Comparison of ENCODE assay signal across 8 mouse cellular contexts in the genomic region with DNA sequence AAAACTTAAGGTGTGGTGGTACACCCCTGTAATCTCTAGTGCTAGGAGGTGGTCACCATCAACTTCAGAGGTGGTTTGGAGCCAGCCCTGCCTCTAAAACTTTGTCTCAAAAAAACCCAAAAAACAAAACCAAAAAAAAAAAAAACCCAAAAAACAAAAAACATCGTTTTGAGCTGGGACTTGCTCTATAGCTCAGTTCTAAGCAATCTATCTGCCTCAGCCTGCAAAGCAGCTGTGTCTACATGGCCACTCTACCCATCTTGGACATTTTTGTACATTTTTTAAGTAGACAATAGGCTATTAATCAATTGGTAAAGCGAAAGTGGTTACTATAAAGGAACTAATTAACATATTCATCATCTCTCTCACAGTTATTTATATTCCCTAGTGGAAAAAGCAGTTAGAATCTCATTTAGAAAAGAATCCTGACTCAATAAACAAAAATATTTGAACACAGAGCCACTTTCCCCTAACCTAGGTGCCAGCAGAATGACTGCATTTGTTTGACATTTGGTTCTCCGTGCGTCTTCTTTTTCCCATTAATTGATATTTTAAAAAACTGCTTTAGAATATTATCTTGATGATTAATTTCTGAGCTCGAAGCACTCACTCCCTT. TPM values are rescaled to one million over a fixed set of nuclear protein-coding genes. Genes with fewer than 3 reads are reported as not detected.
DNase-seq lines count a peak whose midpoint lies in the region; ATAC-seq and TF ChIP-seq lines count a peak whose summit lies in the region.

No protein-coding gene starts in this region.

- H3K9ac ChIP-seq in heart, embryonic 13.5 days, result peak overlapping the region; percentile 88
- H3K9ac ChIP-seq in ES-E14 (ENCODE audit: insufficient read depth, low read depth, low read length, poor library complexity, severe bottlenecking), result peak overlapping the region; percentile 82
- H3K9ac ChIP-seq in forebrain, postnatal 0 days, result peak overlapping the region; percentile 48

- peak overlapping the region; percentile 90 for H3K27ac ChIP-seq in heart, embryonic 13.5 days (replicated peaks)
- H3K27ac ChIP-seq in ES-E14 (ENCODE audit: insufficient read depth, low read depth, low read length, poor library complexity, severe bottlenecking) (peak overlapping the region; percentile 61), macrophage (peak overlapping the region; percentile 69)
- H3K27ac ChIP-seq in forebrain, postnatal 0 days (ENCODE audit: low read depth, low read length), result peak overlapping the region; percentile 69

- H3K36me3 ChIP-seq in heart, embryonic 13.5 days, result no peaks in the 10 kb centered on the region
- H3K36me3 ChIP-seq in ES-E14 (ENCODE audit: control insufficient read depth, insufficient read depth, low read length, poor library complexity, severe bottlenecking), result no peaks in the 10 kb centered on the region
- H3K36me3 ChIP-seq in forebrain, postnatal 0 days (ENCODE audit: insufficient read depth), result no peaks in the 10 kb centered on the region
- no peaks in the 10 kb centered on the region for H3K36me3 ChIP-seq in macrophage (ENCODE audit: inconsistent target)

- H3K4me2 ChIP-seq in heart, embryonic 13.5 days, result peak overlapping the region; percentile 84
- peak overlapping the region; percentile 71 for H3K4me2 ChIP-seq in forebrain, postnatal 0 days (ENCODE audit: low read depth)

- 27% methylated on average over 5 of the region's 5 CpGs for WGBS in heart, embryonic 13.5 days
- 24% methylated on average over 5 of the region's 5 CpGs for WGBS in forebrain, postnatal 0 days
- 10% methylated on average over 5 of the region's 5 CpGs for WGBS in macrophage (ENCODE audit: missing documents)

- peaks cover 39% of the 10 kb centered on the region for H3K4me1 ChIP-seq in heart, embryonic 13.5 days
- H3K4me1 ChIP-seq in ES-E14 (ENCODE audit: control insufficient read depth in 2 of 2, insufficient read depth in 2 of 2, low read length in 2 of 2, poor library complexity in 1 of 2), result peaks cover 3 to 10% of the 10 kb centered on the region in 2 experiments; a peak in 3 of 4 replicates
- H3K4me1 ChIP-seq in forebrain, postnatal 0 days (ENCODE audit: insufficient read depth), result 0 out of 2 replicates have a peak, but pooled peaks cover 8% of the 10 kb centered on the region

- ATAC-seq in heart, embryonic 13.5 days (ENCODE audit: extremely low read depth, insufficient number of reproducible peaks, low FRiP score, low TSS enrichment), result no peak
- ATAC-seq in forebrain, postnatal 0 days, result no peak

- peak overlapping the region; percentile 88 for H3K4me3 ChIP-seq in heart, embryonic 13.5 days
- peak overlapping the region; percentile 68 to 78 for H3K4me3 ChIP-seq in ES-E14 (ENCODE audit: insufficient read depth in 1 of 2, low read depth in 1 of 2, low read length in 2 of 2, poor library complexity in 1 of 2, severe bottlenecking in 1 of 2)
- H3K4me3 ChIP-seq in forebrain, postnatal 0 days (ENCODE audit: low read depth, low read length), result peak overlapping the region; percentile 48
- H3K4me3 ChIP-seq in macrophage (ENCODE audit: inconsistent target), result peak overlapping the region; percentile 82

- H3K27me3 ChIP-seq in heart, embryonic 13.5 days (replicated peaks), result no peaks in the 10 kb centered on the region
- H3K27me3 ChIP-seq in forebrain, postnatal 0 days (ENCODE audit: insufficient read depth, low read length), result no peaks in the 10 kb centered on the region

- H3K79me2 ChIP-seq in macrophage (ENCODE audit: inconsistent target), result peaks cover 33% of the 10 kb centered on the region

- no peak for DNase-seq in heart, postnatal 4 days
- no peak for DNase-seq in ES-E14 (ENCODE audit: low read depth, low spot score)
- no peak for DNase-seq in forebrain, postnatal 0 days
- no peak for DNase-seq in right cerebral cortex, adult 18-20 months
- no peak for DNase-seq in frontal cortex, postnatal 10 days (ENCODE audit: low spot score in 2 of 2)
- no peak for DNase-seq in layer of hippocampus, postnatal 25 days (ENCODE audit: extremely low spot score in 1 of 2, low spot score in 1 of 2)

- H3K9me3 ChIP-seq in heart, embryonic 13.5 days, result no peaks in the 10 kb centered on the region
- no peaks in the 10 kb centered on the region for H3K9me3 ChIP-seq in ES-E14 (ENCODE audit: control insufficient read depth, insufficient read depth, low read depth, low read length)
- no peaks in the 10 kb centered on the region for H3K9me3 ChIP-seq in forebrain, postnatal 0 days (ENCODE audit: low read length)

- TF ChIP-seq CTCF in forebrain, postnatal 0 days (IDR thresholded peaks at IDR 0.05; ENCODE audit: low read depth), result no peak

- in situ Hi-C loops in ES-E14 (cut with MboI; ENCODE audit: low sequenced_read_pairs in 2 of 2, unreplicated experiment in 2 of 2), result no loop called here

TF ChIP-seq in ES-E14, 5 proteins besides CTCF, POLR2A, EP300 and RAD21:
- TF ChIP-seq ZC3H11A (IDR thresholded peaks at IDR 0.05; ENCODE audit: borderline replicate concordance, low read depth, low read length) (no peak), ZNF384 (IDR thresholded peaks at IDR 0.05; ENCODE audit: low read depth, low read length) (peak; percentile 66), CHD2 (IDR thresholded peaks at IDR 0.05; ENCODE audit: low read depth, low read length) (no peak)

RNA-seq across cellular contexts. Expression of gene Gm10643, which starts 0.6 kb away (rescaled TPM):
- 0.86 and 0.93 TPM in 2 replicates for polyA plus RNA-seq in heart, embryonic 13.5 days (2015; fragmentation: Nextera tagmentation; extraction: Ambion mirVana)
- total RNA-seq in heart, postnatal 4 days (2021), result 1 to 10 TPM; 3.7 to 4.5 TPM
- 1.5 and 1.7 TPM in 2 replicates for total RNA-seq in ES-E14 (2012; rRNA removed)
- total RNA-seq in forebrain, postnatal 0 days (2014; rRNA removed), result 3.3 and 4.7 TPM in 2 replicates
- 1.3 and 1.6 TPM in 2 replicates for polyA plus RNA-seq in forebrain, postnatal 0 days (2015; fragmentation: Nextera tagmentation; extraction: Ambion mirVana)
- 1 to 10 TPM in 14 of 26 experiments, under 1 TPM in 4, not detected in 8; 0.53 to 3.9 (median 1.1) TPM for total RNA-seq in macrophage (2018; cell fraction: chromatin; rRNA removed)
- total RNA-seq in macrophage (2018; cell fraction: cytosol; rRNA removed), result under 1 TPM; 0.11 to 0.61 (median 0.30) TPM
- 1 to 10 TPM in 5 of 26 experiments, under 1 TPM in 16, not detected in 5; 0.29 to 2.7 (median 0.68) TPM for total RNA-seq in macrophage (2018; cell fraction: nucleus; rRNA removed)
- polyA plus RNA-seq in macrophage (2018), result 0.32 to 0.52 TPM (median 0.41 TPM) in 3 replicates
- 1 to 10 TPM; 4.4 to 4.5 TPM for total RNA-seq in layer of hippocampus, postnatal 25 days (2021)

RNA-seq across cellular contexts. Expression of gene Rfx1, which starts 1.1 kb away (rescaled TPM):
- 5.7 and 5.8 TPM in 2 replicates for polyA plus RNA-seq in heart, embryonic 13.5 days (2015; fragmentation: Nextera tagmentation; extraction: Ambion mirVana)
- 10 to 100 TPM; 12.5 to 13.5 TPM for total RNA-seq in heart, postnatal 4 days (2021)
- total RNA-seq in ES-E14 (2012; rRNA removed), result 16.2 and 22.3 TPM in 2 replicates
- 22.2 and 31.2 TPM in 2 replicates for total RNA-seq in forebrain, postnatal 0 days (2014; rRNA removed)
- 4.4 and 6.2 TPM in 2 replicates for polyA plus RNA-seq in forebrain, postnatal 0 days (2015; fragmentation: Nextera tagmentation; extraction: Ambion mirVana)
- total RNA-seq in macrophage (2018; cell fraction: chromatin; rRNA removed), result 10 to 100 TPM; 18.7 to 50.4 (median 34.3) TPM
- total RNA-seq in macrophage (2018; cell fraction: cytosol; rRNA removed), result 10 to 100 TPM in 1 of 26 experiments, 1 to 10 TPM in 25; 5.0 to 10.0 (median 7.3) TPM
- total RNA-seq in macrophage (2018; cell fraction: nucleus; rRNA removed), result 10 to 100 TPM; 13.0 to 42.7 (median 21.3) TPM
- polyA plus RNA-seq in macrophage (2018), result 3.6 to 8.6 TPM (median 4.9 TPM) in 3 replicates
- total RNA-seq in layer of hippocampus, postnatal 25 days (2021), result 10 to 100 TPM; 19.8 to 24.1 TPM

RNA-seq across cellular contexts. Expression of gene Rln3, which starts 20.8 kb away (rescaled TPM):
- 0.25 TPM in 1 of 2 replicates, not detected in the other for polyA plus RNA-seq in heart, embryonic 13.5 days (2015; fragmentation: Nextera tagmentation; extraction: Ambion mirVana)
- total RNA-seq in heart, postnatal 4 days (2021), result not detected
- 7.3 and 26.6 TPM in 2 replicates for total RNA-seq in ES-E14 (2012; rRNA removed)
- total RNA-seq in forebrain, postnatal 0 days (2014; rRNA removed), result 0.33 TPM in 1 of 2 replicates, not detected in the other
- not detected in 2 replicates for polyA plus RNA-seq in forebrain, postnatal 0 days (2015; fragmentation: Nextera tagmentation; extraction: Ambion mirVana)
- total RNA-seq in macrophage (2018; cell fraction: chromatin; rRNA removed), result not detected
- under 1 TPM in 1 of 26 experiments, not detected in 25; 0.26 TPM for total RNA-seq in macrophage (2018; cell fraction: cytosol; rRNA removed)
- total RNA-seq in macrophage (2018; cell fraction: nucleus; rRNA removed), result not detected
- polyA plus RNA-seq in macrophage (2018), result not detected in 3 replicates
- total RNA-seq in layer of hippocampus, postnatal 25 days (2021), result not detected

RNA-seq across cellular contexts. Expression of gene Il27ra, which starts 23.2 kb away (rescaled TPM):
- polyA plus RNA-seq in heart, embryonic 13.5 days (2015; fragmentation: Nextera tagmentation; extraction: Ambion mirVana), result 4.6 and 5.4 TPM in 2 replicates
- 1 to 10 TPM; 4.0 to 4.2 TPM for total RNA-seq in heart, postnatal 4 days (2021)
- total RNA-seq in ES-E14 (2012; rRNA removed), result 0.89 and 3.6 TPM in 2 replicates
- 0.31 and 0.86 TPM in 2 replicates for total RNA-seq in forebrain, postnatal 0 days (2014; rRNA removed)
- 0.29 and 0.45 TPM in 2 replicates for polyA plus RNA-seq in forebrain, postnatal 0 days (2015; fragmentation: Nextera tagmentation; extraction: Ambion mirVana)
- total RNA-seq in macrophage (2018; cell fraction: chromatin; rRNA removed), result 1 to 10 TPM in 3 of 26 experiments, under 1 TPM in 6, not detected in 17; 0.25 to 4.0 (median 0.31) TPM
- under 1 TPM; 0.03 to 0.31 (median 0.13) TPM for total RNA-seq in macrophage (2018; cell fraction: cytosol; rRNA removed)
- 1 to 10 TPM in 6 of 26 experiments, under 1 TPM in 13, not detected in 7; 0.17 to 3.1 (median 0.47) TPM for total RNA-seq in macrophage (2018; cell fraction: nucleus; rRNA removed)
- 0.17 to 0.37 TPM (median 0.25 TPM) in 3 replicates for polyA plus RNA-seq in macrophage (2018)
- 1 to 10 TPM; 2.0 to 2.4 TPM for total RNA-seq in layer of hippocampus, postnatal 25 days (2021)

RNA-seq across cellular contexts. Expression of gene Dcaf15, which starts 39.0 kb away (rescaled TPM):
- polyA plus RNA-seq in heart, embryonic 13.5 days (2015; fragmentation: Nextera tagmentation; extraction: Ambion mirVana), result 7.6 TPM in 2 replicates
- 10 to 100 TPM; 19.7 to 20.5 TPM for total RNA-seq in heart, postnatal 4 days (2021)
- 53.5 and 62.0 TPM in 2 replicates for total RNA-seq in ES-E14 (2012; rRNA removed)
- total RNA-seq in forebrain, postnatal 0 days (2014; rRNA removed), result 49.5 and 63.2 TPM in 2 replicates
- polyA plus RNA-seq in forebrain, postnatal 0 days (2015; fragmentation: Nextera tagmentation; extraction: Ambion mirVana), result 16.3 and 17.2 TPM in 2 replicates
- 10 to 100 TPM; 10.2 to 38.2 (median 23.3) TPM for total RNA-seq in macrophage (2018; cell fraction: chromatin; rRNA removed)
- 10 to 100 TPM in 22 of 26 experiments, 1 to 10 TPM in 4; 7.7 to 18.8 (median 13.1) TPM for total RNA-seq in macrophage (2018; cell fraction: cytosol; rRNA removed)
- total RNA-seq in macrophage (2018; cell fraction: nucleus; rRNA removed), result 10 to 100 TPM in 25 of 26 experiments, 1 to 10 TPM in 1; 8.6 to 25.9 (median 16.8) TPM
- 8.5 to 14.2 TPM (median 10.7 TPM) in 3 replicates for polyA plus RNA-seq in macrophage (2018)
- 10 to 100 TPM; 18.5 to 19.1 TPM for total RNA-seq in layer of hippocampus, postnatal 25 days (2021)
